Mouse (Mus musculus): Measurements from ENCODE around the gene P4htm. TPM values are rescaled to one million over a fixed set of nuclear protein-coding genes. Genes with fewer than 3 reads are reported as not detected.
"Not testable (repeated sequence)": the region's sequence is repeated elsewhere in the genome, so short reads cannot be mapped to it uniquely, and the experiment has no call there.

The P4htm gene
- total and polyA plus RNA-seq, 2 experiments from 2014 or later, result 48.7 to 65.8 TPM

GRCm38 (mm10) chr9:108630683-108631082, 33.2 kb upstream of the P4htm start:
- no peak overlapping the region for H3K4me3 ChIP-seq (ENCODE audit: low read depth, low read length)
- no peak for TF ChIP-seq CTCF (IDR thresholded peaks at IDR 0.05)
- H3K9me3 ChIP-seq (ENCODE audit: low read length), result no peaks in the 10 kb centered on the region
- H3K4me2 ChIP-seq (ENCODE audit: low read depth, low read length, poor library complexity, severe bottlenecking), result no peak overlapping the region
- no peak overlapping the region for H3K9ac ChIP-seq (replicated peaks; ENCODE audit: low read length, poor library complexity, severe bottlenecking)
- H3K27me3 ChIP-seq (ENCODE audit: insufficient read depth, low read length), result no peaks in the 10 kb centered on the region
- no peak for ATAC-seq (ENCODE audit: low FRiP score)
- WGBS, result 82% methylated on average over 1 of the region's 1 CpGs
- no peak overlapping the region for H3K27ac ChIP-seq (ENCODE audit: low read depth, low read length)
- H3K36me3 ChIP-seq (ENCODE audit: insufficient read depth, low read length), result no peaks in the 10 kb centered on the region
- DNase-seq (ENCODE audit: low spot score), result no peak
- no peaks in the 10 kb centered on the region for H3K4me1 ChIP-seq (ENCODE audit: insufficient read depth, low read length)

- Histone ChIP-seq H3K27me3 (ENCODE audit: insufficient read depth, low read length) (no peaks in the 10 kb centered on the region), H3K27ac (ENCODE audit: low read depth, low read length) (no peak overlapping the region), H3K9me3 (ENCODE audit: low read length) (no peaks in the 10 kb centered on the region), H3K36me3 (ENCODE audit: insufficient read depth, low read length) (no peaks in the 10 kb centered on the region), H3K4me2 (ENCODE audit: low read depth, low read length, poor library complexity, severe bottlenecking) (no peak overlapping the region), H3K4me3 (ENCODE audit: low read depth, low read length) (no peak overlapping the region), H3K4me1 (ENCODE audit: insufficient read depth, low read length) (no peaks in the 10 kb centered on the region), H3K9ac (replicated peaks; ENCODE audit: low read length, poor library complexity, severe bottlenecking) (no peak overlapping the region)
- WGBS, result 85% methylated on average over 4 of the region's 4 CpGs
- ATAC-seq (ENCODE audit: low FRiP score), result no peak
- TF ChIP-seq CTCF (IDR thresholded peaks at IDR 0.05), result no peak
- DNase-seq (ENCODE audit: low spot score), result no peak
Measured at GRCm38 (mm10) chr9:108628141-108628540, 30.7 kb upstream of the P4htm start.

GRCm38 (mm10) chr9:108626498-108626897, 29.0 kb upstream of the P4htm start:
- DNase-seq (ENCODE audit: low spot score), result peak; percentile 19
- H3K9me3 ChIP-seq (ENCODE audit: low read length), result no peaks in the 10 kb centered on the region
- no peaks in the 10 kb centered on the region for H3K27me3 ChIP-seq (ENCODE audit: insufficient read depth, low read length)
- no peaks in the 10 kb centered on the region for H3K4me1 ChIP-seq (ENCODE audit: insufficient read depth, low read length)
- no peak overlapping the region for H3K4me2 ChIP-seq (ENCODE audit: low read depth, low read length, poor library complexity, severe bottlenecking)
- H3K36me3 ChIP-seq (ENCODE audit: insufficient read depth, low read length), result no peaks in the 10 kb centered on the region
- ATAC-seq (ENCODE audit: low FRiP score), result no peak
- WGBS, result 66% methylated on average over 2 of the region's 2 CpGs
- H3K9ac ChIP-seq (replicated peaks; ENCODE audit: low read length, poor library complexity, severe bottlenecking), result no peak overlapping the region
- H3K27ac ChIP-seq (ENCODE audit: low read depth, low read length), result no peak overlapping the region
- H3K4me3 ChIP-seq (ENCODE audit: low read depth, low read length), result no peak overlapping the region
- TF ChIP-seq CTCF (IDR thresholded peaks at IDR 0.05), result no peak

- no peak overlapping the region for H3K4me2 ChIP-seq (ENCODE audit: low read depth, low read length, poor library complexity, severe bottlenecking)
- no peaks in the 10 kb centered on the region for H3K4me1 ChIP-seq (ENCODE audit: insufficient read depth, low read length)
- WGBS, result 88% methylated on average over 1 of the region's 1 CpGs
- H3K36me3 ChIP-seq (ENCODE audit: insufficient read depth, low read length), result peaks cover 26% of the 10 kb centered on the region
- no peak overlapping the region for H3K9ac ChIP-seq (replicated peaks; ENCODE audit: low read length, poor library complexity, severe bottlenecking)
- no peaks in the 10 kb centered on the region for H3K27me3 ChIP-seq (ENCODE audit: insufficient read depth, low read length)
- DNase-seq (ENCODE audit: low spot score), result no peak
- H3K4me3 ChIP-seq (ENCODE audit: low read depth, low read length), result no peak overlapping the region
- no peak for TF ChIP-seq CTCF (IDR thresholded peaks at IDR 0.05)
- no peak for ATAC-seq (ENCODE audit: low FRiP score)
- H3K27ac ChIP-seq (ENCODE audit: low read depth, low read length), result no peak overlapping the region
- no peaks in the 10 kb centered on the region for H3K9me3 ChIP-seq (ENCODE audit: low read length)
Measured at GRCm38 (mm10) chr9:108617301-108617700, 19.8 kb upstream of the P4htm start.

GRCm38 (mm10) chr9:108611488-108611887, 14.0 kb upstream of the P4htm start:
- TF ChIP-seq CTCF (IDR thresholded peaks at IDR 0.05), result no peak
- Histone ChIP-seq H3K4me3 (ENCODE audit: low read depth, low read length) (no peak overlapping the region), H3K4me2 (ENCODE audit: low read depth, low read length, poor library complexity, severe bottlenecking) (no peak overlapping the region), H3K9ac (replicated peaks; ENCODE audit: low read length, poor library complexity, severe bottlenecking) (no peak overlapping the region), H3K4me1 (ENCODE audit: insufficient read depth, low read length) (no peaks in the 10 kb centered on the region), H3K27me3 (ENCODE audit: insufficient read depth, low read length) (no peaks in the 10 kb centered on the region), H3K9me3 (ENCODE audit: low read length) (no peaks in the 10 kb centered on the region), H3K36me3 (ENCODE audit: insufficient read depth, low read length) (peaks cover 59% of the 10 kb centered on the region), H3K27ac (ENCODE audit: low read depth, low read length) (no peak overlapping the region)
- no peak for ATAC-seq (ENCODE audit: low FRiP score)
- WGBS, result 97% methylated on average over 10 of the region's 10 CpGs
- DNase-seq (ENCODE audit: low spot score), result no peak

- Histone ChIP-seq H3K9ac (replicated peaks; ENCODE audit: low read length, poor library complexity, severe bottlenecking) (no peak overlapping the region), H3K4me2 (ENCODE audit: low read depth, low read length, poor library complexity, severe bottlenecking) (no peak overlapping the region), H3K27me3 (ENCODE audit: insufficient read depth, low read length) (no peaks in the 10 kb centered on the region), H3K27ac (ENCODE audit: low read depth, low read length) (no peak overlapping the region), H3K4me1 (ENCODE audit: insufficient read depth, low read length) (no peaks in the 10 kb centered on the region), H3K9me3 (ENCODE audit: low read length) (no peaks in the 10 kb centered on the region), H3K36me3 (ENCODE audit: insufficient read depth, low read length) (peaks cover 69% of the 10 kb centered on the region), H3K4me3 (ENCODE audit: low read depth, low read length) (no peak overlapping the region)
- DNase-seq (ENCODE audit: low spot score) (no peak), ATAC-seq (ENCODE audit: low FRiP score) (no peak)
- TF ChIP-seq CTCF (IDR thresholded peaks at IDR 0.05), result no peak
- 95% methylated on average over 4 of the region's 4 CpGs for whole genome bisulfite sequencing
Measured at GRCm38 (mm10) chr9:108608889-108609288, 11.4 kb upstream of the P4htm start.

GRCm38 (mm10) chr9:108607929-108608328, 10.5 kb upstream of the P4htm start:
- H3K27ac ChIP-seq (ENCODE audit: low read depth, low read length); H3K9ac ChIP-seq (replicated peaks; ENCODE audit: low read length, poor library complexity, severe bottlenecking); H3K9me3 ChIP-seq (ENCODE audit: low read length); H3K4me1 ChIP-seq (ENCODE audit: insufficient read depth, low read length); ATAC-seq (ENCODE audit: low FRiP score); H3K27me3 ChIP-seq (ENCODE audit: insufficient read depth, low read length); DNase-seq (ENCODE audit: low spot score); H3K4me2 ChIP-seq (ENCODE audit: low read depth, low read length, poor library complexity, severe bottlenecking); H3K4me3 ChIP-seq (ENCODE audit: low read depth, low read length): not testable (repeated sequence)
- WGBS, result 94% methylated on average over 5 of the region's 5 CpGs
- H3K36me3 ChIP-seq (ENCODE audit: insufficient read depth, low read length), result peaks cover 73% of the 10 kb centered on the region

All from midbrain, postnatal 0 days (tissue).